Mouse (Mus musculus): ENCODE results near the gene Mdm2. TPM values are rescaled to one million over a fixed set of nuclear protein-coding genes. Genes with fewer than 3 reads are reported as not detected.

Gene Mdm2
- total RNA-seq, 2 experiments from 2014 or later, result 58.7 to 65.5 TPM

DNA sequence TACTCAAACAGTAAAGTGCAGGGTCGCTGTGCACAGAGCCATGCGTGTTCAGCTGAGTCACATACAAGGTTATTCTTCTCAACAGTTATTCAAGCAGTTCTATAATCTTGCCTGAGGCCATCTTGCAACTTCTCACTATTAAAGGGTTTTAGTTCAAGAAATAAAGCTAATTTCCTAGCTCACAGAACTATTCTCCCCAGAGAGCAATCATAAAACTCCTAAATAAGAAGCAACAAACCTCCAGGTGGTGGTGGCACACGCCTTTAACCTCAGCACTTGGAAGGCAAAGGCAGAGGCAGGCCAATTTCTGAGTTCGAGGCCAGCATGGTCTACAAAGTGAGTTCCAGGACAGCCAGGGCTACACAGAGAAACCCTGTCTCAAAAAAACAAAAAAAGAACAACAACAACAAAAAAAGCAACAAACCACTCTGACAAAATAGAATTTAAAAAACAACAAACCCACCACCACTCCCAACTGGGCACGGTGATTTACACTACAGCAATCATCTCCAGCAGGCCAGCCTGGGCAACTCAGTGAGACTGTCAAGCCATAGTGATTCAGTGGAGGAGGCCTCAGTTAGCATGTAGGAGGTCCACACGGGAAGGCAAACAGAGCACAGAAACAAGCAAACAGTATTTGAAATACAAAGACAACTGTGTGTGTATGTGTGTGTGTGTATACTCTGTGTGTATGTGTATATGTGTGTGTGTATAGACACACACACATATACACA is 13.6 kb downstream of the Mdm2 start:
- TF ChIP-seq CTCF (IDR thresholded peaks at IDR 0.05), result no peak
- Histone ChIP-seq H3K4me3 (no peak overlapping the region), H3K27ac (no peak overlapping the region)
- intact Hi-C loops (cut with DNase I), result loop anchor here (10.0 kb wide), 1 partner anchor 642 kb away; no protein-coding TSS in a partner anchor
- DNase-seq (ENCODE audit: extremely low spot score in 1 of 2, low spot score in 2 of 2), result no peak

DNA sequence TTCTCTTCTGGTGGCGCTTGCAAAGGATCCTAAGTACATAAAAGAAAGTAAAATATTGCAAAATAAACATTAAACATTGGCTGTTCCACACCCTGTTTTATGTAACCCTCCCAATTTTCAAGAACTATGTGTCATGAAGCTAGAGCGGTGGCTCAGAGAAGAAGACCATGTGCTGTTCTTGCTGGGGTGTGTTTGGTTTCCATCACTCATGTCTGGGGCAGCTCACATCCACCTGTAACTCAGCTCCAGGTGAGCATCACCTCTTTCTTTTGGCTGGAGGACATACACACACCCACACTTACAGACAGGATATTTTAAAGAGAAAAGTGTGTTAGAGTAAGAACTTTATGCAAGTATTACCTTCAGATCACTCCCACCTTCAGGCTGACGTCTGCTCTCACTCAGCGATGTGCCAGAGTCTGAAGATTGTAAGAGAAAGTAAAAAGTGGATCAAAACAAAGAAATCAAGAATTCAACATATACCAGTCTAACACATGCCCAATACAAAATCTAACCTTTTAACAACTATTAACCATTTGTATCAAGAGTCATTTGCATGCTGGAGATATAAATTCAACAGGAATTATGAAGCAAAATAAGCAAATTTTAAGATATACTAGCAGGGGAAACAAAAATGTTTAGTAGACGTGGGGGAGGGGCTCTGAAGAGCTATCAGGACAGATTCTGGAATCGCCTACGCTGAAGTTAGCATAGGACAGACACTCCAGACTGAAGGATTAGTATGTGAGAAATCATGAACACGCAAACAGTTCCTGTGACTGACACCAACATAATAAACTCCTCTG is 14.3 kb downstream of the Mdm2 start:
- no peak for TF ChIP-seq CTCF (IDR thresholded peaks at IDR 0.05)
- Histone ChIP-seq H3K27ac (no peak overlapping the region), H3K4me3 (no peak overlapping the region)
- no peak for DNase-seq (ENCODE audit: extremely low spot score in 1 of 2, low spot score in 2 of 2)
- intact Hi-C loops (cut with DNase I), result loop anchor here (10.0 kb wide), 1 partner anchor 641 kb away; no protein-coding TSS in a partner anchor

GRCm38 (mm10) chr10:117695605-117696004 is 15.0 kb downstream of the Mdm2 start:
- DNase-seq (ENCODE audit: extremely low spot score in 1 of 2, low spot score in 2 of 2), result no peak
- Histone ChIP-seq H3K27ac (no peak overlapping the region), H3K4me3 (no peak overlapping the region)
- intact Hi-C loops (cut with DNase I), result loop anchor here (10.0 kb wide), 1 partner anchor 641 kb away; no protein-coding TSS in a partner anchor
- TF ChIP-seq CTCF (IDR thresholded peaks at IDR 0.05), result no peak

DNA sequence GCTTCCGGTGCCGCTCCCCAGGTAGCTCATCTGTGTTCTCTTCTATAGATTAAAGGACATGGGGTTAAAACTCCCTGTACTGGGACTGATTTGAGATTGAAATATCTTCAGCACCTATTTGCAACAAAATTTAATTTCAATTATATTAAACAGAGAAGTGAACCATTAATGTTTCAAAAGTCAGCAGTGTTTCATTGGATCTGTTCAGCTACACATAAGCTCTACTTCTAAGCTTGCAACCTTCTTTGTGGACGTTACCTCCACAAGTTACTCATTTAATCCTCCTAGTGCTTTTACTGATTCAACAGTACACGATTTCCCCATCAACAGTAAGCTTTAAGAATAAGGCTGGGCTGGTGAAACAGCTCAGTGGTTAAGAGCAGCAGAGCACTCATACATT is 15.5 kb downstream of the Mdm2 start:
- Histone ChIP-seq H3K27ac (no peak overlapping the region), H3K4me3 (no peak overlapping the region)
- no peak for TF ChIP-seq CTCF (IDR thresholded peaks at IDR 0.05)
- no peak for DNase-seq (ENCODE audit: extremely low spot score in 1 of 2, low spot score in 2 of 2)
- intact Hi-C loops (cut with DNase I), result loop anchor here (10.0 kb wide), 1 partner anchor 640 kb away; no protein-coding TSS in a partner anchor

DNA sequence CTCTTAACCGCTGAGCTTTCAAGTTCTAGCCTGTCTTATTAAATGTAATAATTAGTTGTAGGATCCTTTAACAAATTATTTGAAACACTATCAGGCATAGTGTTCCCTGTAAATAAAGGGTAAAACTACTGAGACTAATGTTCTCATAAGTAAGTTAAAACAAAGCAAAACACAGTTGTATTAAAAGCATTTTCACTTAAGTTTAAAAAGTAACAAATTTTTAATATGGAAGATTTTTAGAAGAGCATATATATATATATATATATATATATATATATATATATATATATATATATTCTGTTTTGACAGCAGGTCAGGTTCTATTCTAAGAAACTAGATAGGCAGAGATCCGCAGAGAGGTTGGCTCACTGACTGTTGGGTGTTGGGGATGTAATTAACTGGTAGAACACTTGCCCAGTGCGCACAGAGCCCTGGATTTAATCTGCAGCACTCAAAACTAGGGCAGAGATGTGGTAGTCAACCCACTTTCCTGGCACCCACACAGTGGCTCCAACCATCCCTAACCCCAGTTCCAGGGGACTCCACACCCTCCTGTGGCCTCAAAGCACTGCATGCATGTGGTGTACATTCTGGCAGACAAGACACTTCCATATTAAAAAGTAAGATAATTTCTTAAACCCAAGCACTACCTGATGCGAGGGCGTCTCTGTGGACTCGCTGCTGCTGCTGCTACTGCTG is 16.2 kb downstream of the Mdm2 start:
- TF ChIP-seq CTCF (IDR thresholded peaks at IDR 0.05), result no peak
- Histone ChIP-seq H3K27ac (no peak overlapping the region), H3K4me3 (no peak overlapping the region)
- intact Hi-C loops (cut with DNase I), result loop anchor here (5.0 to 10.0 kb wide), 2 partner anchors 332 to 640 kb away; no protein-coding TSS in a partner anchor
- no peak for DNase-seq (ENCODE audit: extremely low spot score in 1 of 2, low spot score in 2 of 2)

GRCm38 (mm10) chr10:117692953-117693352 is 17.6 kb downstream of the Mdm2 start:
- intact Hi-C loops (cut with DNase I), result loop anchor here (5.0 to 10.0 kb wide), 2 partner anchors 331 to 638 kb away; no protein-coding TSS in a partner anchor
- no peak for TF ChIP-seq CTCF (IDR thresholded peaks at IDR 0.05)
- H3K27ac ChIP-seq, result no peak overlapping the region
- H3K4me3 ChIP-seq, result no peak overlapping the region
- DNase-seq (ENCODE audit: extremely low spot score in 1 of 2, low spot score in 2 of 2), result no peak

- Histone ChIP-seq H3K4me3 (no peak overlapping the region), H3K27ac (no peak overlapping the region)
- DNase-seq (ENCODE audit: extremely low spot score in 1 of 2, low spot score in 2 of 2), result no peak
- intact Hi-C loops (cut with DNase I), result loop anchor here (5.0 to 10.0 kb wide), 2 partner anchors 330 to 637 kb away; no protein-coding TSS in a partner anchor
- peak; percentile 37 for TF ChIP-seq CTCF (IDR thresholded peaks at IDR 0.05)
These were observed 18.4 kb downstream of the Mdm2 start for GRCm38 (mm10) chr10:117692173-117692572.

GRCm38 (mm10) chr10:117691389-117691968 is 19.1 kb downstream of the Mdm2 start:
- H3K4me3 ChIP-seq, result no peak overlapping the region
- DNase-seq (ENCODE audit: extremely low spot score in 1 of 2, low spot score in 2 of 2), result no peak
- H3K27ac ChIP-seq, result no peak overlapping the region
- intact Hi-C loops (cut with DNase I), result loop anchor here (5.0 to 10.0 kb wide), 2 partner anchors 329 to 637 kb away; no protein-coding TSS in a partner anchor
- no peak for TF ChIP-seq CTCF (IDR thresholded peaks at IDR 0.05)

DNA sequence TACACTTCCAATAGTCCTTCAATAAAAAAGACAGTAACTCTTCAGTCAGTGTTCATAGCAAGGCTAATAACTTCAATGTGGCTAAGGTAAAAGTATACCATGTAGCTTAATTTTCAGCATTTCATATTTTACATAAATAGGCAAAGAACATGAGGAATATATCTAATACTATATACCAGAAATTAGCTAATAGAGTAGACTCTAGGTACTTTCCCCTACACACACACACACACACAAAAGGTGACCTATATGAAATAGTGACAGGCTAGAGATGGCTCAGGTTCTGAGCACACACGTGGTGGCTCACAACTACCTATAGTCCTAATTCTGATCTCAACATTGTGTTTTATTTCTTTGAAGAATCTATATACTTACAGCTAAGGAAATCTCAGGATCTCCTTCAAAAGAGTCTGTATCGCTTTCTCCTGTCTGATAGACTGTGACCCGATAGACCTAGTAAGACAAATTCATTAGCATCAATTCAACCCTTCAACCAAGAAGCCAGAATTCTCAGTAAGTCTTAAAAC is 19.7 kb downstream of the Mdm2 start:
- intact Hi-C loops (cut with DNase I), result loop anchor here (5.0 to 10.0 kb wide), 2 partner anchors 329 to 636 kb away; no protein-coding TSS in a partner anchor
- Histone ChIP-seq H3K27ac (no peak overlapping the region), H3K4me3 (no peak overlapping the region)
- no peak for DNase-seq (ENCODE audit: extremely low spot score in 1 of 2, low spot score in 2 of 2)
- TF ChIP-seq CTCF (IDR thresholded peaks at IDR 0.05), result no peak

GRCm38 (mm10) chr10:117690101-117690352 is 20.5 kb downstream of the Mdm2 start:
- Histone ChIP-seq H3K27ac (no peak overlapping the region), H3K4me3 (no peak overlapping the region)
- intact Hi-C loops (cut with DNase I), result loop anchor here (5.0 to 10.0 kb wide), 2 partner anchors 328 to 635 kb away; no protein-coding TSS in a partner anchor
- TF ChIP-seq CTCF (IDR thresholded peaks at IDR 0.05), result no peak
- no peak for DNase-seq (ENCODE audit: extremely low spot score in 1 of 2, low spot score in 2 of 2)
